Mouse (Mus musculus): ENCODE measurements around the gene Tmem163.

Tmem163 gene

DNA sequence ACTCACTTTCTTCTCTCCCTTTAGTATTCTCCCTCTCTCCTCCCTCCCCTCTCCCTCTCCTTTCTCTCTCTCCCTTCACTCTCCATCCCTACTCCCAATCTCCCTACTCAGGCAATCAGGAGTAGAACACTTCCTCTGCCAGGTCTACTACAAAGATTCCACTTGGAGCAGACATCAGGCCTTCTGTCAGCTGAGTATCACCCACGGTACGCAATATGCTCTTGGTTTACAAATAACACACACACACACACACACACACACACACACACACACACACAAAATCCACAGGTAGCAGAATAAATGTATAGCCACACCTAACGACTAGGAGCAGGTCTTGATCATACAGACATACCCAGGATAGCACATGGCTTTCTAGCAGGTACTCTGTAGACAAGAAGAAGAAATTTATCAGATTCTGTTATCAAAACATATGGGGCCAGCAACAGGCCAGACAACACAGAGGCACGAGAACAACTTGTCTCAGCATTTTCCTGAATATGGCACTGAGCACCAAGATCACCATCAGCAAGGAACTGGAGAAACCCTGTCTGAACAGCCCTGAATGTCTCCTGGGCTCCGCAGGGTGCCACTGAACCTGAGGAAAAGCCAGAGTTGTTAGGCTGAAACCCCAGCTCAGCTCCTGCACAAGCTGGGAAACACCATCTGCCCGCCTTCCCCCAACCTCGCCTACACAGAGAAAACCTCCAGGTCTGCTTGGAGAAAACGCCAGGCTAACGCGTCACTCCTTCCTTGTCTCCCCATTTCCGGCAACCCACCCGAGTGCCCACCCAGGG, 36.2 kb downstream of the Tmem163 start:
- DNase-seq: no peak

DNA sequence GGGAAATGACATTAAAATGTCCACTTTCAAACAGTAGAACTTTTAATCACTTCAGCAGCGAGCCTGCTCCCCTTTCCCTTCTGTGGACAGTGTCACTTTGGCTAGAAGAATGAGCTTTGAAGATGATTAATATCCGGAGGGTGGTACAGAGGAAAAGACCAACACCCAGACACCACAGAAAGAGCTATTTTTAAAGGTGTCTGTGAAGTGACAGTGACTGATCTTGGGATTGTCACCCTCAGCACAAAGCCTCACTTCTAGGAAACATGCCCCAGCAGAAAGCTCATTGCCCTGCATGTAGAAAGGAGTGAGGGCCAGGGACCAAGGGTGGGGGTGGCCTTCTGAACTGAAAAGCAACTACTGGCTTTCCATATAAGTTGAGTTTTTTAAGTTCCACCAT, 41.4 kb downstream of the Tmem163 start:
- no peak for DNase-seq

DNA sequence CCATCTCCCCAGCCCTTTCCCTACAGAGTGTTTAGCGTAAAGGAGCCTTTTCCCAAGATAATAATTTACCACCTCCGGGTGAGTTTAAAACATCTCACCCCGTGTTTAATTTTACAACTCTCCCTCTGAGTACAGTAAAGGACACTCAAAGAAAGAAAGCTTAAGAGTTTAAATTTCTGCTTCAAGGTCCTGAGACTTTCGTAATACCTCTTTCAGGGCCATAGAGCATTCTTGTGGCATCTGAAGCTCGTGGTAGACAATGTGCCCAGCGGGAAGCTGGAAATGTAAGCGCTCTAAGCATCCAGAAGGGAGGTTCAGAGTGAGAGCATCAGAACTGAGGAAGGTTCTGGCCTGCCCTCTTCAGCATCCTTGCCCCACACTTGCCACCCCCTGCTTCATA, 52.2 kb downstream of the Tmem163 start:
- DNase-seq: no peak

DNA sequence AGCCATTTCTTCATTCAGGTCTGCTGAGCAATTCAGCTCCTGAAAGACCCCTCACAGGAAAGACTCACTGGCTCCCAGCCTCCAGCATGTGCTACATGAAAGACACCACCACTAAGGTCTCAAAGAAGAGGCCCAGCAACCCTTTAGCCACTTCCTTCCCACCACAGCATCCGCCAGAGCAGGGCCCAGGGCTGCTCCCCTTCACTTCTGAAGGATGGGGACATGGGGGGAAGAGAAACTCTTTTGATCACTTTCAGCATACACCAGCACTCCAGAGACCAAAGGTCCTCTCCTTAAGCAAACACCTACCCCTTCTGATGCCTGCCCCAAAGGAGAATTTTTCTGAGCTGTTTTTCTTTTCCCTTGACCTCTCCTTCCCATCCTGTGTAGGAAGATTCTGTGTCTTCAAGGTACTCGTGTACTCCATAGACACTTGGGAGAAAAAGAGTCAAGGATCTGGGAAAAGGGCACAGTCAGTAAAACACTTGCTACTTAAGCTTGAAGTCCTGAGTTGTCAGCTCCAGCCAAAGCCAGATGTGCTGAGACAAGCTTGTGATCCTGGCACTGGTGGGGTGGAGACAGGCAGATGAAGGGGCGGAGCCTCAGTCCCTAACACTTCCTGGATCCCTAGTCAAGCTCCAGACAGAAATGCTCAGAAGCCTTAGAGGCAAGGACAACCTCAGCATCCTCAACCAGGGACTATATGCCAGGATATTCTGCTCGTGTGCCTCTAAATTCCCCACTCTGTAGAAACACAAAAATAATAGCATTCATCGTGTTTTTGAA, 53.6 kb downstream of the Tmem163 start:
- no peak for DNase-seq

DNA sequence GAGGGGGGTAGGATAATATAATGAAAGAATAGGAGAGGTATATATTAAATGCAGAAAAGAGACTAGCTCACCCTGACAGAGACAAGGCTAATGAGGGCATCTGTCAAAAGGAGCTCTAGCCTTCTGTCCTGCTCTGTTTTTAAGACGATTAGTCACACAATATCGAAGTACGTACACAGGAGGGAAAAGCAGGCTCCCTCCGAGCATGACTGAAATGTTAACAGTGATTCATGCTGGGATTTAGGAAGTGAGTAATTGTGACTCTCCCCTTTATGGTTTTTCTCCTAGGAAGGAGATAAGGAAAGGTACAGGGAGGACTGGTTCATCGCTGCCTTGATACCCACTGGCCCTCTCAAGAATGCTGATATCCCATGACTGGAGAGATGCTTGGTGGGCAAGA, 57.0 kb downstream of the Tmem163 start:
- DNase-seq: no peak

DNA sequence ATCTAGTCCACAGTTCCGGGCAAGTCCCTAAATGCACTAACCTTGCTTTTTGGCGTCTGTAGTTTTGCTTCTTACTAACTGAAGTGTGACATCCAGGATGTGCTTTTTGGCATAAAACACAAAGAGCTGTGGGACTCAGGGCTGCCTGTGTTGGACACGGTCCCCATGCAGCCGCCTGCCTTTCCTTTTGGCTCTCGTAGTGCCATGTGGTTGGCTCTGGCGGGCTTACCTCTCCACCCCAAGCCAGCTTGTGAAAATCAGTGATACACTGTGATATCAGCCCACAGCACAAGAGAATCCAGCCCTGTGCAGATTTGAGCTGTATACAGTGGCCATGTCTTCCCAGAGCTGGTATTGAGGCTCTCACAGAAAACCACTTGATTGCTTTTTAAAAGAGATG, 60.3 kb downstream of the Tmem163 start:
- no peak for DNase-seq

DNA sequence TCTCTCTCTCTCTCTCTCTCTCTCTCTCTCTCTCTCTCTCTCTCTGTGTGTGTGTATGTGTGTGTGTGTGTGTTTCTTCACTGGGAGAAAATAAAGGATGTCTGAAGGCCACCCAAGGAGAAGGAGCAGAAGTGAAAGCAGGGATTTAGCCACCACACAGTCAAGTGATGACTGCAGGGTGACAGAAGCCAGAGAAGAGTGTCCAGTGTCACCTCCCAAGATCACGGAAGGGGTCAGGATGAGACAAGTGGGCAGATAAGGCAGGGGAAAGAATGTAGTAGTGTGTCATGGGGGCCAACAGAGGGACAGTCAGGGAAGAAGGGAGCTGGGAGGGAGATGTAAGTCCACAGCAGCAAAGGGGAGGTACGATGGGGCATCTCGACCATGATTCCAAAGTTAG, 69.0 kb downstream of the Tmem163 start:
- DNase-seq: no peak

DNA sequence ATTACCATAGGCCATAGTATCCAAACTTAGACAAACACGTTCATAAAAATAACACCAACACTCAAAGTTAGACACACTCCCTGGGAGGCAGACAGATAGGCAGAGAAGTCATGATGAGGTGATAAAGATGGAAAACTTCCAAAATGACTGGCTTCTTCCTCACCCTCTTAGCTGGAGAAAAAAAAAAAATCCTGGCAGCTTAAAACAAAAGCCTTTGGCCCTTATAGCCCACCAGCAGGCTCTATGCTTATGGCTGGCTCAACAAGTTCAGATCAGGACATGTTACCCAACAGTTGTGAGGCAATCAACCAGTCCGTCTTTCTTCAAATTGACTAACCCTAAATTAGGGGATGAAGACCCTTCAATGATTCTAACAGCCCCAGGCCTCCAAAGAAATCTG, 69.5 kb downstream of the Tmem163 start:
- no peak for DNase-seq

DNA sequence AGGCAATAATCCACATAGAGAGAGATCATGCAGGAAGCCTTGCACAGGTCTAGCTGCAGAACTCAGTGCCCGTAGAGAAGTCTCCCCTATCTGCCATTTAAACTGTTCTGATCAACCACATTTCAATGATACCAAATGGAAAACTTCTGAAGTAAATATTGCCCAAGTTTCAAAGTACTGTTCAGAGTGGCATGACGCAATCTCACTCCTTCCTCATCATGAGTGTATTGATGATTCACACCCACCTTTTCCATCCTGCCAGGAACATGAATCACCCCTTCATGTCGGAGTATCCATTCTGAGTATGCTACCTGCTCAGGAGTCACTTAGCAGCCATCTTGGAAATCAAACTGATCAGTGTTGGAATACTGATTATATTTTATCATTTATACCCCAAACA, 71.0 kb downstream of the Tmem163 start:
- no peak for DNase-seq

DNA sequence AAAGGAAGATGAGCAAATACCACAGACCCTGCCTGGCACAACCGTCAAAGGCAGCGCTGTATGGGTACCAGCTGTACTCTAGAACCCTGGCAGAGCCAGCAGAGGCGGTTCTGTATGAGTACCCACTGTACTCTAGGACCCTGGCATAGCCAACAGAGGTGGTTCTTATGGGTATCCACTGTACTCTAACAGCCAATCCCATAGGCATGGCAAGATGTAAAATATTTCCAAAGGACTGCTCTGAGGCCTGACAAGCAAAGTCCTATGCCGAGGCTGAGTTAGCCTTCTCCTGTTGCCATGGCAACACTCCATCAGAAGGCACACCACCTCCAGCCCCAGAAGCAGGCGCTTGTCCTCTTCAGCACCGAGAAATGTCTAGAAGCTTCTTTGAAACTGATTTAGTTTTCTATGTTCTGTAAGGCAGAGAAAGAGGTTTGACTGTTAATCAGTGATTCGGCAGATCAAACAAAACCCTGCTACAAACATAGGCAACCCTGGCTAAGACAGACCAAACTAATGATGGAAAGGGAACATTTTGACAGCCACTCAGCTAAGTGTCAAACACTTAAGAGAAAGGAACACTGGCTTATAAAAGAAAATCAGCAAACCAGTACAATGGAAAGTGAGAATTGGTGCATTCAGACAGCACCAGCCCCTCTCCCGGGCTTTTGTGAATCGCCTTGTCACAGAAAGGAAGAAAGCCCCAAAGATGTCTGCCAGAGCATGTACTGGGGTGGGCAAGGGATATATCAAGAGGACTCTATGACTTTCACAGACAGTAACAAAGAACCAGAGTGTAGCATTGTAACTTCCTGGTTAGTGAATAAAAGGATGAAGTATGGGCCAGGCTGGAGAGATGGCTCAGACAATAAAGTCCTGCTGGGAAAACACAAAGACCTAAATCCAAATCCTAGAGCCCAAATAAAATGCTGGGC, 75.4 kb downstream of the Tmem163 start:
- peak; percentile 15 for DNase-seq

DNA sequence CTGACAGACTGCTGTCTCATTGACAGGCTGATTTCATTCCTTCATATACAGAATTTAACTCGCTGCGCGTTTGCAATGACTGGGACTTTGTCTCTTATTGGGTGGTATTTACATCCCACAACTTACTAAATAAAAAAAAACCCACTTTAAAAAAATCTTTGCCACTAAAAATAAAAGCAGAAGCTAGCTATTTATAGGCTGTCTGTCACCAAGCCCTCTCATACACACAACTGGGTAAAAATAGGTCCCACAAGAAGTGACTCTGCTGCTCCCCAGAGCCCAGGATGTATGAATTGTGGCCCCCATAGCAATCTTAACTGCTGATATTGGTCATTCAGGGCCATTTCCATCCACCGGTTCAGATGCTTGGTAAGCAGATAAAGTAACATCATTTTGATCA, 83.2 kb downstream of the Tmem163 start:
- no peak for DNase-seq

DNA sequence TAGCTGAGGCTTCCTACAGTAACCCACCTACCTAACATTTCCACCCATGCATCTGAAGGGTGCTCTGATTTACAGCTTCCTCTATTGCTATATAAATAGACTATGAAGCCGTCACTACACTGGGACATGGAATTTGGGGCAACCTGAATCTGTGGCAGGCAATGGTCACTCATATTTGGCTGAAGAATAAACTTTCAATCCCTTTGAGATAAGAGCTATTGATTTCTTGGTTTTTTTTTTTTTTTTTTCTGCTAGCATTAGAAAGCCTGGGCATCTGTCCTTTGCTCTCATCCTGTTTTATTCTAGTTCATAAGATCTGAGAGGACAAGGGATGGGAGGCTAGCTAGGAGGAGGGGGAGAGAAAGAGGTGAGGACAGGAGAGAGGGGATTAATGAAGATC, 83.6 kb downstream of the Tmem163 start:
- no peak for DNase-seq

DNA sequence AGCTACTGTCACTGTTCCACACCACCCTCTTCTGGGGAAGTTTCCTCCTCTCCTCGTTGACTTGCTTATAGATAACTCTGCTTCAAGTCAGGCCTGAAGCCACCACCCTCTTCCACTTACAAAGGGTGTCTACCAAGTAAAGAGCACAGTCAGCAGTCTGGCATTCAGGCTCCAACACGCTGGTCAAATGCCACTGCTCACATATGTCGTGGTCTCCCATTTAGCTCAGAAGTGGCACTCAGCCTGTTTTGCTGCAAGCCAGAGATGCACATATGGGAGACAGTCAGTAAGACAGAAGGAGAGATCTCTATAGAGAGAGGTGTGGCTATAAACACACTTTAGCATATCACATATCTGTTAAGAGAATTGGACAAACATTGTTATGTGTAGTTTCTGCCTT, 89.8 kb downstream of the Tmem163 start:
- no peak for DNase-seq

DNA sequence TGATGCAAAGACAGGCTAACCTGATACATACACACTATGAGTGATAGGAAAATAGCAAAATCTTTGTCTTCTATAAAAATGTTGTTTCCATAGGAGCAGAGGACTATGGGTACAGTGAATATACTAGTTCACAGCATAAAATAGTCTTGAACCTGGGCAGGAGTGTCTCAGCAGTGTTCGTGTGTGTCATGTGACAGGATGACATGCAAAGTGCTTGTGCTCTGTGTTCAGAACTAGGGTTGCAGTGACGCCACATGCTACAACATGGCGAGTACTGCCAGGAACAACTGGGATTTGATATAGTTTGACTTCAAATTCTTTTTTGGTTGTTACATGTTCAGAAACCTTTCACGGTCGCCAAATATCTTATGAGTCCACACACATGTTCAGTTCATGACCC, 92.3 kb downstream of the Tmem163 start:
- no peak for DNase-seq

DNA sequence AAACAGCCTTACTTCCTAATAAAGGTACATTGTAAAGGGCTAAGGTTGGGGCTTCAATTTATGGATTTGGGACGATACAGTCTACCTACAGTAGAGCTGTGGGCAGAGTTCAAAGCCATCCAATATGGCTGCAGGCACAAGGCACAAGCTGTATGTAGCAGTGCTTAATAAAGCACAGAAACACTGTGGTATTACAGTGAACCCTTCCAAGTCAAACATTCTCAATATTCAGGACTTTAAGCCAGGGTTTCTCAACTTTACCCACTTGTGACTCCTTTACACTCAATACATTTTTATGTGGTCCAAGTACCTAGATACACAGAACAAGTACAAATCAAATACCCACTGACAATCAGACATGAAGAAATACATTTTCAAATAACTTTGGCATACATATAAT, 93.2 kb downstream of the Tmem163 start:
- DNase-seq: no peak

DNA sequence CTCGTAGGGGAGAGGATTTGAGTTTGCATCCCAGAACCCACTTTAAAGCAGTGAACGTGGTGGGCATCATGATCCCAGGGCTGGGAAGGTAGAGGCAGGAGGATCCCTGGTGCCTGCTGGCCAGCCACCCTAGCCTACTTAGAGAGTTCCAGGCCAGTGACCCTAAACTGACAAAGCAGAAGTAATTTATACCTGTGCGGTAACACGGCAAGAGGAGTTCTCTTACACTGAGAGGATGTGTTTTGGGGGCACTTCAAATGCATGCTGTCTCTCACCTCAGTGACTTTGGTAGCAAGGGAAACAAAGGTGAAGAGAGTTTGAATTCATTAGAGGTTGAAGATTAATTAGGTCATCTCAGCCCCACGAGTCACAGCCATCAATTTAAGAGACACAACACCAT, 101.4 kb downstream of the Tmem163 start:
- no peak for DNase-seq

DNA sequence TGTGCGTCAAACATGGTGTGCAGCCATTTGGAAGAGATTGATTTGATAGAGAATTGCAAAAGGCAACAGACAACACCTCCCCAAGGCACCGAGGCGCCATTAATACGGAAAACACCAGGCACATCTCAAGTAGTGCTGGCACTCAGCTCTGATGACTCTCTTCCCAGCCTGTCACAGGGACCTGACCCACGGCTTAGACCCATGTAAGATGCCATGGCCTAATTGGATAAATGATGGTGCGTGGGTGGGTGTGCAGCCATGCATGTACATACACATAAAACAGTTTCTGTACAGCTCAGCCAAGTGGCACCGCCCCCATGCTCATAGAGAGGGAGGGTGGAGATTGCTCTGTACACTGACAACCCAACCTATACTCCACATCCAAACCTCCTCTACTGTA, 102.3 kb downstream of the Tmem163 start:
- no peak for DNase-seq

DNA sequence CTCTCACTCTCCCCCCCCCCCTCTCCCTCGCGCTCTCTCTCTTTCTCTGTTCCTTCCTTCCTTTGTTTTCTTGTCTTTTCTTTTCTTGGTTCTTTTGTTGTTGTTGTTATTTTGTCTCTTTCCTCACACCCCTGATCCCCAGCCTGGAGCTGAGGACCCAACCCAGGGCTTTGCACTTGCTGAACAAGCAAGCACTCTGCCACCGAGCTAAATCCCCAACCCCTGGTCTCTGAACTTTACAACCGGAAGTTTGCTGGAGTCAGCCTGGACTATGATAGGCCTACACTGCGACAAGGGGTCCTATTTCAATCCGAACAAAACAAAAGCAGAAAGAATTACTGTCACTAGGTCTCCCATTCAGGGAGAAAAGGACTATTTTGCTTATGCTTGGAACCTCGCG, 102.8 kb downstream of the Tmem163 start:
- no peak for DNase-seq

DNA sequence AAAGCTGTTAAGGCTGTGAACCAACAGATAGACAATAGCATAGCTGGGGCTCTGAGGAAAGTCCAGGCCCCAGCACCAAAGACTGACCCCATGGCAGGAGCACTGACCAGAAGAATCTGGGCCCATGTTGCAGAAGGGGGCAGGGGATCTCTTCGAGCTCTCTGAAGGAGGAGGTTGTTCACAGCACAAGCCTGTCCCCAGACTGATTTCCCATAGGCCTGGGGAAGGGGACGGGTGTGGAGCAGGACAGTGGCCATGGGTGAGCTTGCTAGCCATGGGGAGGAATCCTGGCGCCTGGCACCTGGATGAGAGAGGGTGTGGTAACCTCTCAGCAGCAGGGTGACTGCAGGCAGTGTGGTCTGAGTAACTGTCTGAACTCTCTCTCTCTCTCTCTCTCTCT, 103.2 kb downstream of the Tmem163 start:
- no peak for DNase-seq

DNA sequence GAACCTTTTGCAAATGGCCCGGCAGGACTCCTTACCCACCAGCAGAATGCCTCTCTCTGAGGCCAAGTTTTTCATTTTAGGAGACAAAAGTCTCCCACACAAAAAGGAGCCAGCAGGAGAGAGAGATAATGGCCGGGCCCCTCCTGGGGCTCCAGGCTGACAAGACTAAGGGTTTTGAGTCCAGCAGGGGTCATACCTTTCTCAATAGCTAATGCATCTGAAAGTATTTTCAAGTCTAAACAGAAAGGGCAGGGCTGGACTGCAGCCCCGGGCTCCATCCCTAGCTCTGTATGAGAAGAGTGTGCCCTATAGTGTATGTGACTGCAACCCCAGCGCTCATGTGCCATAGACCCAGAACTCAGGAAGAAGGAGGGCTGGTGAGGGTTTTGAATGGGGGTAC, 103.7 kb downstream of the Tmem163 start:
- DNase-seq: no peak

DNA sequence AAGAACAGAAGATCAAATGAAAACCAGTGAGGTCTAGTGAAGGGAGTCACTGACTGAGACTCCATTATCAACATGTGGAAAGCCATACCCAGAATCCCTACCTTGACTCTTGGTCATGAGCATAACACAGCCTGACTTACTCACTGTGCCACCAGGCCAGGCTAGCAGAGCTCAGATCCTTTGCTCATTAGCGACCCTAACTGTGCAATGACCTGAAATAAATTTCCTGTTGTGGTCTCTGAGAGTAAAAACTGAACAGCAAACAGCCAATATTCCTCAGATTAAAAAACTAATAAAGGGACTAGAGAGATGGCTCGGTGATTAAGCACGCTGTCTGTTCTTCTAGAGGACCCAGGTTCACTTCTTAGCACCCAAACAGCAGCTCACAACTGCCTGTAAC, 106.2 kb downstream of the Tmem163 start:
- DNase-seq: no peak

DNA sequence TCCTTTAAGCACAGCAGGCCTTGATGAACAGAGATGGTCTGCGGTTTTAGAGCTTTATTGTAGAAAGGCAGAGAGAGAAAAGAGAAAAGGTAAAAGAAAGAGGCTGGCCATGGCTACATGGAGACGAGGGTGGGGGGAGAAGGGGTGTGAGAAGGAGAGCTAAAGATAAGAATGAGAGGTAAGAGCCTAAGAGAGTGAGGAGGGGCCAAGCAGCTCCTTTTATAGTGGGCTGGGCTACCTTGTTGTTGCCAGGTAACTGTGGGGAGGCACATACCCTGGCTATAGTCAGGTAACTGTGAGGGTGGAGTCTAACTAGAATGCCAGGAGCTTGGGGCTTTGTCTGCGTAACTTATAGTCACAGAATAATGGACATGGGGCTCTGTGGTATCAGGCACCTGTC, 110.7 kb downstream of the Tmem163 start:
- no peak for DNase-seq

DNA sequence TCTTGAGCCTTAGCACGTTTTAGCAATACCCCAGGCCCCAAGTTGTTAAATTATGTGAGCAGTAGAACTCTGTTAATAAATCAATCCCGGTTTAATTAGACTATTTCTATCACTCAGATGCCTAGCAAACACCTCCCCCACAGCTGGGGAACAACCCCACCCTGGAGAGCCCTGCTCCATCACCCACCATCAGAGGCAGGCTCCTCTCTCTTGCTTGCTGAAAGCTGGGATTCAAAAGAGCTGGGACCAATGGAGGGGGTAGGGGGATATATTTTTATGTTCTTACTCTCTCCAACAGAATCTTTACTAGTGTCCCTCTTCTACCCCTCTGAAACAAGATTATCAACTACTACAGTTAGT, 122.9 kb downstream of the Tmem163 start:
- no peak for DNase-seq
